ENCODE assay signal across 25 mouse cellular contexts in the genomic region with DNA sequence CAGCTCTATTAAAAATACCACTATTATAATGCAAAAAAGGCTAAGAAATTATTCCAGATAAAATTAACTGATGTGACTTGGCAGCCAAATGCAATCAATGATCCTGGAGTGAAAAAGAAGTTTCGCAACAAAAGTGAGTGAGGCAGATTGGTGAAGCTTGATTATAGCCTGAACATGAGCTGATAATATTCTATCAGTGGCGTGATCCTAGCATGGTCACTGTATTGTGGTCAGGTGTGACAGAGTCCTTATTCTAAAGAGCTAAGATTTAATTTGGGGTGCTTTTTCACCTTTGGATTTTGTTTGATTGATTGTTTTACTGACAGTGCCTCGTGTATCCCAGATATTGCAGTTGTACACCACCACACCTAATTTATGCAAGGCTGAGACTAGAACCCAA. TPM values are rescaled to one million over a fixed set of nuclear protein-coding genes. Genes with fewer than 3 reads are reported as not detected.
"Had no signal": no experiment of that assay in that cellular context is flagged by ENCODE, and none has a peak within 500 bp of the region (broad histone marks: within the 10 kb centered on the region; RNA-seq: fewer than 3 reads in every experiment).

No protein-coding gene starts in this region.

- H3K36me3 ChIP-seq: stomach, embryonic 15.5 days had no signal

- H3K4me1 ChIP-seq: stomach, embryonic 15.5 days had no signal

- H3K9ac ChIP-seq: neural tube, embryonic 13.5 days; neural tube, embryonic 15.5 days; stomach, embryonic 15.5 days had no signal

- DNase-seq: retina, postnatal 1 day; right cerebral cortex, adult 18-20 months; right cerebral cortex, postnatal 14 days; right cerebral cortex, postnatal 25 days; right cerebral cortex, postnatal 4 days; spleen, adult 18-20 months; thymus, adult 18-20 months; thymus, adult 2 months; thymus, postnatal 14 days; thymus, postnatal 25 days; thymus, postnatal 36 days; thymus, postnatal 4 days had no signal

- H3K4me3 ChIP-seq: neural tube, embryonic 13.5 days; neural tube, embryonic 15.5 days; stomach, embryonic 15.5 days had no signal

- H3K27ac ChIP-seq: neural tube, embryonic 13.5 days; neural tube, embryonic 15.5 days; stomach, embryonic 15.5 days; stomach, postnatal 0 days had no signal

- H3K27me3 ChIP-seq: neural tube, embryonic 13.5 days; neural tube, embryonic 15.5 days; stomach, embryonic 15.5 days had no signal

RNA-seq across cellular contexts. Expression of gene Olfr155, which starts 39.9 kb away (rescaled TPM):
- total RNA-seq: neutrophil, adult 5-6 weeks had no signal
- polyA plus RNA-seq: neural tube, embryonic 13.5 days; neural tube, embryonic 14.5 days; neural tube, embryonic 15.5 days; small intestine, adult 2 months; spleen, adult 2 months; stomach, embryonic 14.5 days; stomach, embryonic 15.5 days; stomach, embryonic 16.5 days; stomach, postnatal 0 days; testis, adult 2 months; thymus, adult 2 months; thymus, postnatal 0 days; urinary bladder, adult 2 months had no signal

RNA-seq across cellular contexts. Expression of gene Olfr157, which starts 51.2 kb away (rescaled TPM):
- total RNA-seq: neutrophil, adult 5-6 weeks had no signal
- polyA plus RNA-seq: neural tube, embryonic 13.5 days; neural tube, embryonic 14.5 days; neural tube, embryonic 15.5 days; spleen, adult 2 months; stomach, embryonic 14.5 days; stomach, embryonic 15.5 days; stomach, embryonic 16.5 days; testis, adult 2 months; thymus, postnatal 0 days; urinary bladder, adult 2 months had no signal
